ENCODE assay signal across 20 mouse cellular contexts in genomic region chr6:40381908-40382307, GRCm38 (mm10). TPM values are rescaled to one million over a fixed set of nuclear protein-coding genes. Genes with fewer than 3 reads are reported as not detected.
"Had no signal": no experiment of that assay in that cellular context is flagged by ENCODE, and none has a peak within 500 bp of the region (broad histone marks: within the 10 kb centered on the region; RNA-seq: fewer than 3 reads in every experiment).

No protein-coding gene starts in this region.

- H3K27ac ChIP-seq: hindbrain, embryonic 14.5 days; hindbrain, postnatal 0 days; left cerebral cortex, adult 2 months; limb, embryonic 12.5 days; liver, embryonic 13.5 days had no signal

- H3K4me3 ChIP-seq: left cerebral cortex, adult 2 months; limb, embryonic 12.5 days; liver, embryonic 13.5 days had no signal

- H3K4me1 ChIP-seq: limb, embryonic 12.5 days; liver, embryonic 13.5 days had no signal

- ATAC-seq: hindbrain, postnatal 0 days; inflammation-experienced regulatory T-cells, adult 6 months; intestine, embryonic 16.5 days had no signal

- H3K9ac ChIP-seq: hindbrain, embryonic 14.5 days; limb, embryonic 12.5 days; liver, embryonic 13.5 days had no signal

- H3K4me2 ChIP-seq: hindbrain, embryonic 14.5 days; limb, embryonic 12.5 days; liver, embryonic 13.5 days; midbrain, embryonic 11.5 days had no signal

- DNase-seq: layer of hippocampus, postnatal 36 days; liver, embryonic 13.5 days; lung, adult 2 months; lung, postnatal 14 days; lung, postnatal 4 days; midbrain, embryonic 14.5 days; thymus, postnatal 25 days had no signal

- H3K27me3 ChIP-seq: limb, embryonic 12.5 days; liver, embryonic 13.5 days had no signal

- H3K9me3 ChIP-seq: limb, embryonic 12.5 days; liver, embryonic 13.5 days had no signal

RNA-seq across cellular contexts. Expression of gene Wee2, which starts 57.0 kb away (rescaled TPM):
- polyA plus RNA-seq: inflammation-experienced regulatory T-cells, adult 6 months; limb, embryonic 12.5 days; liver, adult 2 months; liver, embryonic 13.5 days; liver, embryonic 16.5 days; lung, adult 2 months; lung, embryonic 16.5 days; midbrain, embryonic 11.5 days; small intestine, adult 2 months; spleen, adult 2 months; stomach, embryonic 14.5 days had no signal
